Mouse (Mus musculus) cerebellum, adult 11-12 months (tissue): ENCODE results near the gene Higd1c.
A peak's percentile ranks its signal among the peaks of the same experiment; 100 is the strongest.
"Not testable (repeated sequence)": the region's sequence is repeated elsewhere in the genome, so short reads cannot be mapped to it uniquely, and the experiment has no call there.

Experiments
- DNase-seq: peaks from one replicate; pipeline ENCODE4 v3.0.0; 2022

Gene Higd1c

DNA sequence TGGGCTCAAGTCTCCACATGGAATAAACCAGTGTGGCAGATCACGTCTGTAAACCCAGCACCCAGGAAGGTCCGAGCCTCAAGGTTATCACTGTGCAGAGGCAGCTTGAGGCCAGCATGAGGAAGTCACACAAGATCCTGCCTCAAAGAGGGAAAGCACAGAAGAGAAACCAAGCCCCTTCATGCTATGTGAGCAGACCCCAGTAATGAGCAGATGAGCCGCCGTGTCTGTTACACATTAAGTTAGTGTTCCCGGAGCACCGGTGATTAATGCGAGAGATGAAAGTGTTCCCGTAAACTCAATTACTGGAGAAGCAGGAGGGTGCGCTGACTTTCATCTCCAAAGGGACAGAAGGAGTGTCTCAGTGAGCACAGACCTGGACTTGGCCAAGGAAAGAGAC lies 1.6 kb downstream of the Higd1c start:
- not testable (repeated sequence) for DNase-seq

DNA sequence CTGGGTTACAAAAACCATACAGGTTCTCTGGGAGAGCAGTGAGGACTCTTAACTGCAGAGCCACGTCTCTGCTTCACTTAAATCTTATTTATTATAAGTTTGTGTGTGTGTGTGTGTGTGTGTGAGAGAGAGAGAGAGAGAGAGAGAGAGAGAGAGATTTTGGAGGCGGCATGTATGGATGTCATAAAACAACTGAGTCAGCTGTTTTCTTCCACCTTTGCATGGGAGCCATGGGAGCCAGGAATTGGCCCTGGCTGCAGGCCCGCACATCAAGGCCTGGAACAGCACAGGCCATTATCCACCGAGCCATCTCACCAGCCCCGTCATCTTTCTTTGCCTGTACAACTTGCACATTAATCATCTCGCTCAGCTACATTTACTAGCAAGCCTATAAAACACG lies 2.8 kb downstream of the Higd1c start:
- no peak for DNase-seq

DNA sequence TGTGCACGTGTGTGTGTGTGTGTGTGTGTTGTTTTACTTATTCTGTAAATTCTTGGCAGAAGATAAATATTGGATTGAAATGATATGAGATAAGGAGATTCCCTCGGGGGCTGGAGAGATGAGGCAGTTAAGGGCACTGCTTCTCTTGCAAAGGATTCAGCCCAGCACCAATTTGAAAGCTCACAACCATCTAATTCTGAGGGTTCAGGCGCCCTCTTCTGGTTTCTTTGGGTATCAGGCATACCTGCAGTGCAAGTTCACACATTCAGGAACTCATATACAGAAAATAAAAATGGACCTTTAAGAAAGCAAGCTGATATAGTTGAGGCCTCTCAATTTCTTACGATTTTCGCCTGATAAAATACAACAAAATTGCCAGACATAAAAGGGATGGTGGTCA lies 10.7 kb downstream of the Higd1c start:
- peak; percentile 16 for DNase-seq

DNA sequence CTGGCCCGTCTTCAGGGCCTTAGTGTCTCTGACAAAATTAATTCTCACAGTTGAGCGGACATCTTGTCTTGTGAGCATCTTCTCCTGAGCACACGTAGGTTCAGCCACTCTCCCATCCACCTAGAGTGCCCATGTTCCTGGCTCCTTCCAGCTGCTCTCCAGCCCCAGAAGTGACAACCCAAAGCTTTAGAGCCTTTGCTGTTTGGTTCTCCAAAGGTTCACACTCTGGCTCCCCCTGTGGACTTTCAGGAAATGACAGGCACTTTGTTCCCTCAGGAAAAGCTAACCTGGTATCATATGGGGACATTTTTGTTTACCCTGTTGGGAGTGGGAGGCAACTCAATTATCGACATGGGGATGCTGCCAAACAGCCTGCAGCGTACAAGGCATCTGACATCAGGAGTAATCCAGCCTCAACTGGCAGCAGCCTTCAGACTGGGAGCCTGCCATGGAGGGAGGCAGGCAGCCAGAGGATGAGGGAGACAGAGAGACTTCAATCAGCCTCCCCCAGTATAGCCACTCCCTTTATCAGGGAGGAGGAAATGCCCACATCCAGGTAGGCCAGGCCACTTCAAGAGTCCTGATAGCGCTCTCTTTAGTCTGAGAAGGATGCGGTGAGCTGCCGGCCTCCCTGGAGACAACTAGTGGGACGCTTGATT lies 13.6 kb downstream of the Higd1c start:
- DNase-seq: not testable (repeated sequence)

DNA sequence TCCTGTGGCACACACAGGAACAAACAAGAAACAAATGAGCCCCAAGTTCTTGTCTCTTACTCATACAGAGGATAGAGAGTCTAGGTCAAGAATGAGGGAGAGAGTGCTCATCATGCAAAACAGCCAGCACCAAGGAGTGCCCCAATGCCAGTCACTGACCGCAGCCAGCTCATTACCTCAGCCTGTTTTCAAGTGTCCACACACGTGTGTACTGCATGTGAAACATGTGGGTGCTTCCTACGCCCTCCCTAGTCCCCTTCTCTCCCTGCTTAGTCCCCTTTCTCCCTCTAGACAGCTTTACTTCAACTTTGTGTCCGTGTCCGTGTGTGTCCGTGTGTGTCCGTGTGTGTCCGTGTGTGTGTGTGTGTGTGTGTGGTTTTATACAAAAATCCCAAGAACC lies 15.3 kb downstream of the Higd1c start:
- no peak for DNase-seq

DNA sequence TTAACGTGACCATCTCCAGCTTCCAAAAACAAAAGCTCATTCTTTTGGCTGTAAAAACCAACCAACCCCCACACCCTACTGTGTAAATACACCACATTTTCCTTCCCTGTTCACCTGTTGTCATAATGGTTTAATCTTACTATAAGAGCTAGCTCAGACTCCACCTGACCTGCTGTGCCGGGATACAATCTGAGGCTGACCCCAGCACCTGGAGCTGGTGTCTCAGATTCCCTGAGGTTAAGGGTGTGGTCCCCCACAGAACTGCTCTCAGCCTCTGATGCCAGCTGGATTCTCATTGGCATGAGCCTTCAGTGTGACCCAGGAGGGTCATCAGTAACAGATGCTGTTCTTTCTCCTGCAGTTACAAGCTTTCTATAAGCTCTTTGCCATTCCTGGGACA lies 15.8 kb downstream of the Higd1c start:
- DNase-seq: no peak

DNA sequence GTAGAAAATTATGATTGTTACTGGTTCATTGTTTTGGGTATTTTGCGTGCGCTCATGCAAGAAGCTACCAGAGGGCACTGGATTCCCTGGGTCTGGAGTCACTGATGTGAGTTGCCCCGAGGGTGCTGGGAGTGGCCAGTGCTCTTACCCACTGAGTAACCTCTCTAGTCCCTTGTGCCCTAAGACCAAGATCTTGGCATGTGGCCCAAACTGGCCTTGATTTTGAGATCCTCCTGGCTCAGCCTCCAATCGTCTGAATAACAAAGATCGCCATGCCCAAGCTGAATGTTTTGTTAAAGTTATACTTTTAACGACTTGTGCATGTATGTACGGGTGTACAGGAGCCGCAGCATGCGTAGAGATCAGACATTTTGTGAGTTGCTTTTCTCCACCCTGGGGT lies 21.4 kb downstream of the Higd1c start:
- no peak for DNase-seq

DNA sequence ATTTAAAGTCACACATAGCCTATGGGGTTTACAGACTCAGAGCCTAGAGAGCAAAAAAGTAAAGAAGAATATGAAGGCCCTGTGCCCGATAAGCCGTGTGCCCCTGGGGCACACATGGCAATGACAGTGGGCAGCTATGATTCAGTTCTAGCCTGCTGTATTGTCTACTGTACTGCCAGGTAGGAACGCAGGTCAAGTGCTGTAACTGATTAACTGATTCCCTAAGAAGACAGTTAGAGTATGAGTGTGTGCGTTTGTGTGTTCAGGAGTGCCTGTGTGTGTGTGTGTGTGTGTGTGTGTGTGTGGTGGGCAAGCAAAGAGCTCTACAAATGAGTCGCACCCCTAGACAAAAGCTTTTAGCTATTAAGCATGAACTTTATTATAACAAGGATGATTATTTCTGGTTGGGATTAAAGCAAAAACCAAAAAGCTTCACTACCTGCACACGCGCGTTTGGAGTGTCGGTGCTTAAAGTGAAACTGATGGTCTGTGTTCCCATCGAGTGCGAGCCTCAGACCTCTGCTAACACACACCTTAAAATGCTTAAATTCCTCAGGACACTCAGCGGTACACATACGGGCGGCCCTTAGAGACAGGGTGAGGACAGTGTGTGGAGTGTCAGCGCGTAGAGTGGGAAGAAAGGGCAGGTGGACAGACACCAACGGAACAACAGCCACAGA lies 23.3 kb downstream of the Higd1c start:
- DNase-seq: no peak

DNA sequence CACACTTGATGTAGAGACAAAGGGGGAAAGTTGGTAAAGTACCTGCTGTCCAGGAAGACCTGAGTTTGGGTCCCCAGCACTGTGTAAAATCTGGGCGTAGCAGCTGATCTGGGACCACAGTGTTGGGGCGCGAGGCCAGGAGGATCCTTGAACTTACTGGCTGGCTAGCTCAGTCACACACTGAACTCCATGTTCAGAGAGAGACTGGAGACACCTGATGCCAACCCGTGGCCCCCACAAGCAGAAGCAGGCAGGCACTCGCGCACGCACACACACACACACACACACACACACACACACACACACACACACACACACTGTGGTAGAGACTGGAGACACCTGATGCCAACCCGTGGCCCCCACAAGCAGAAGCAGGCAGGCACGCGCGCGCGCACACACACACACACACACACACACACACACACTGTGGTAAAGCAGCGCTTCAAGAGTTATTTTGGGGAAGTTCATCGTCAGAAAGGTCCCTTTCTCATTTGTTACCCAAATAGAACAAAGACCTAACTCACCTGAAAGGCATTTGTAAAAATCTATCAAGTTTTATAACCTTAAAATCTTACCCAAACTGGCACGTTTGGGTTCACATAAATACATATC lies 24.0 kb downstream of the Higd1c start:
- DNase-seq: no peak

DNA sequence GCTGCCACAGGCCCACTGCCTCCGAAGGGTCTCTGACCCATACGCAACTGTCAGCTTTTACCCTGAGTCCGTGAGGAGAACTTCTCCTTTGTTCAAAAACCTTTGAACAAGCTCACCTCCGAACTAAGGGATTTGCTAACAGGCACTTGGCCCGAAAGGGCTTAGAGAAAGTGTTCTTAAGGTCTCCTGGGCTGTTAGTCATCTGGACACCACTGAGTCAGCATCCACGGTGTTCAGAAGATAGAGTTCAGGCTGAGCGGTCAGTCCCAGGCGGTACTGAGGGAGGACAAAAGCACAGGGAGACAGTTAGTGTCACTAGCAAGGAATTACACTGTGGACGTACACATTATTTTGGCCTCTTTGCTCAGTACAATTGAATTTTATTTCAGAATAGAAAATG lies 24.5 kb downstream of the Higd1c start:
- no peak for DNase-seq

DNA sequence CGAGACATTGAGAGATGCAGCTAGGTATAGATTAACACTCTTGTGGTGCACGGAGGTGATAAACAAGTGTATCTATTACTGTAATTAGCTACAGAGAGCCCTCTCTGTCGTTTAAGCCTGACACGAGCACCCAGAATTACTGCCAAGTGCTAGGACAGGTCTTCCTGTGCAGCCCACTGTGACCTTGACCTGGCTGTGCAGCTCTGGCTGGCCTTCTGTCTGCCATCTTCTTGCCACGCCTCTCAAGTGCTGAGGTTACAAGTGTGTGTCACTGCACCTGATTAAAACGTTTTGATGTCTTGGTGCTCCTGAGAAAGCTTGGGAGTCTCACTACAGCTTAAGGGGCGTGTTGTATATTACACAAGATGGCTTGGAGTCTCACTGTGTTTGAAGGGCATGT lies 26.7 kb downstream of the Higd1c start:
- no peak for DNase-seq

DNA sequence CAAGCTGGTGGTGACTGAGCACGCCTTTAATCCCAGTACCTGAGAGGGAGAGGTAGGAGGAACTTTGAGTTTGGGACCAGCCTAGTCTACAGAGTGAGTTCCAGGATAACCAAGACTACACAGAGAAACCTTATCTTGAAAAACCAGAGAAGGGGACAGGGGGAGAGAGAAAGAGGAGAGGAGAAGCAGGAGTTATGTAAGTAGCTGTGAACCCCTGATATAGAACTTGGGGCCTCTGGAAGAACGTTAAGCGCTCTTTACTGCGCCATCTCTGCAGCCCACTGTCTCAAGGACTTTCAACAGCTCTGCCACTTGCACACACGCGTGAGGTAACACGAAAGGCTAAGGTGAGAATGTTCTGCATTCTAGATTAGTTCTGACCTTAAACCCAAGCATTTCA lies 27.3 kb downstream of the Higd1c start:
- DNase-seq: no peak

DNA sequence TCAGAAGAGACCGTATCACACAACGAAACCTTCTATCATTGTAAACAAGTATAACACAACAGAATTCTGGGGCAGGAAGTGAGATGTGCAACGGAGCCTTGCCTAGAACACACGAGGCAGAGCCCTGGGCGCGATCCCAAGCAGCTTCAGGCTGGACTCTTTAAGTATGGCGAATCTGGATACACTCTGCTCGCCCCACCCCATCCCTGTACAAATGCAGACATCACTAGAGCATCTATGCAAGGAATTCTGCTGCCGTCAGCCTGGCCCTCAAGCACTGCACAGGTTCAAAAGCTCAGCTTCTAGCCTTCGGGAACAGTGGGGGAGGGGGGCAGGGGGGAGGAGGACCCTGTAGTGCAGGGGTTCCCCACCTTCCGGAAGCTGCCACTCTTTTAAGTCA lies 28.7 kb downstream of the Higd1c start:
- no peak for DNase-seq

DNA sequence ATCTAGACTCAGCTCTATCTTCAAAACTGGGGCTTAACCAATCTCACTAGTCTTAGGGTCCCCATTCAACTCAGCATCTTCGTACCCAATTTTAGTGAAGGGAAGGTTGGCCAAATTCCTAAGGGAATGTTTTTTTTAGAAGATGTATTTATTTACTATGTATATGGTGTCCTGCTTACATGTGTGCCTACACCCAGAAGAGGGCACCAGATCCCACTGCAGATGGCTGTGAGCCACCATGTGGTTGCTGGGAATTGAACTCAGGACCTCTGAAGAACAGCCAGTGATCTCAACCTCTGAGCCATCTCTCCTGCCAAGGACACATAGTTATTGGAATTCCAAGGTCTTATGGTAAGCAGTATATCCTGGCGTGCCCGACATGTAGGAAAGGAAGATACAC lies 31.2 kb downstream of the Higd1c start:
- DNase-seq: no peak

DNA sequence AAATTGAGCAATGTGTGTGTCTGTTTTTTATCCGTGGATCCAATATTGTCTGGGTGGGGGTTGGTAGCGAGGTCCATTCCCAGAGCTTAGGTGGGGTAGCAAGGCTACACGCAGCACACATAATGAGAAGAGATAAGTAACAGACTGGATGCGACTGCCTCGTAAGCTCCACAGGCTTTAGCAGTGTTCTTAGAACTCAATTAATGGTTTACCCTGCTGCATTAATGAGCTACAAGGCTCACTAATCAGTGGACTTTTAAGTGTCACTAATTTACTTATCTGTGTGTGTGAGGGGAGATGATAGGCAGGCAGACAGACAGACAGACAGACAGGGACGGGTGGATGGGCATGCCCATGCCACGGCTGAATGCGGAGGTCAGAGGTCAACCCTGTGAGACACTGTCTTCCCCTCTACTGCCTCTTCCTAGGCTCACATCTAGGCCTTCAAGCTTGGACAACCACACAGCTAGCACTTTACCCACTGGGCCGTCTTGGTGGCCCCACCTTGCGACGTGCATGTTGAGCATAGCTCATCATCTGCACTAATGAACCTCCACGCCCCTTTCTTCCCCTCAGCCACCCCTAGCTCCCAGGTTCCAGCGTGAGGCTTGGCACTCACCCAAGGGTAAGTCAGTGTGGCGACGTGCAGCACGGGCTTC lies 36.4 kb downstream of the Higd1c start:
- no peak for DNase-seq

DNA sequence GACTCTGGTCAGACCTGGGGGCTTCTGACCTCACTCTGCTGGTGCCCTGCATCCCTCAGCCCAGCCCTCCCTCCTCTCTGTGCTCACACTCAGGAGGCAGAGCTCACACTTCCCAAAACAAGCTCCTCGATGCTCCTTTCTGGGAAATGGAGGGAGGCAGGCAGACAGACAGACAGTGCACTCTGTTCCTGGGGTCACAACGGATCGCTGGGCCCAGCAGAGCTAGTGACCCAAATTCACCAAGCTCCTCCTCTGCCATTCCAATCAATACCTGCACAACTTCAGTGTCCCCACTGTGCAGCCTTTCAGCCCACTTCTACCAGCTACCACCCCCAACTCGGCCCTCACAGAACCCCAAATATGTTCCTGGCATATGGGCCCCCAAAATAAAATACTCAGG lies 37.5 kb downstream of the Higd1c start:
- DNase-seq: no peak

DNA sequence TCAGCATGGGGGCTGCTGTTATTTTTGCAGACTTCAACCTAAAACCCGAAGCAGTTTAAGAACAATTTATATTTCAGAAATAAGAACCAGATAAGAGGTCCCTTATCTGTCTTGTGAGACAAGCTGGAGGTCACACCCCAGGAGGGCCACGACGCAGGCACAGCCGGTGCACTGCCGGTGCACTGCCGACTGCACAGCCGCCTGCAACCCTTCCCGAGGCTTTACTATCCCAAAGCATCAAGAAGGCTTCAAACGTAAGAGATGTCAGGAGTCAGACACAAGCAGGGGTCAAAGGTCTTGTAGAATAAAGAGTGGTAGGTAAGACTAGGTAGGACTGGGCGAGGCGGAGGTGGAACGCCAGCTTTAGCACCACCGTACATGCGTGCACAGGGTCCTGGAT lies 38.0 kb downstream of the Higd1c start:
- no peak for DNase-seq

DNA sequence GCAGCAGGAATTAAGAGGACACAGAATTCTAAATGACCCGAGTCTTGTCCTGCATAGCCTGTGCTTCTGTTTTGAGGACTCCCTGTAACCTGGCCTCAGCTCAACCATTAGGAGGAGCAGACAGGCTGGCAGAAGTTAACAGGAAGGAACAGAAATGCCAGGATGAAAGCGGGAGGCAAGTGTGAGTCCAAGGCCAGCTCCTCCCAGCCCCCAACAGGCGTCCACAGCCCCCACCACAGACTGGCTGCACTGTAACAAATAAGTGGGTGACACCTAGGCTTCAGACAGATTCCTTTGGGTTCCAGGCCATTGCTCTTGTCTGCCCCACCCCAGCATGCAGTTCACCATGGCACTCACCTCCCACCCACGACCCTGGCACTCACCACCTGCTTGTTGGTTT lies 38.5 kb downstream of the Higd1c start:
- DNase-seq: no peak

DNA sequence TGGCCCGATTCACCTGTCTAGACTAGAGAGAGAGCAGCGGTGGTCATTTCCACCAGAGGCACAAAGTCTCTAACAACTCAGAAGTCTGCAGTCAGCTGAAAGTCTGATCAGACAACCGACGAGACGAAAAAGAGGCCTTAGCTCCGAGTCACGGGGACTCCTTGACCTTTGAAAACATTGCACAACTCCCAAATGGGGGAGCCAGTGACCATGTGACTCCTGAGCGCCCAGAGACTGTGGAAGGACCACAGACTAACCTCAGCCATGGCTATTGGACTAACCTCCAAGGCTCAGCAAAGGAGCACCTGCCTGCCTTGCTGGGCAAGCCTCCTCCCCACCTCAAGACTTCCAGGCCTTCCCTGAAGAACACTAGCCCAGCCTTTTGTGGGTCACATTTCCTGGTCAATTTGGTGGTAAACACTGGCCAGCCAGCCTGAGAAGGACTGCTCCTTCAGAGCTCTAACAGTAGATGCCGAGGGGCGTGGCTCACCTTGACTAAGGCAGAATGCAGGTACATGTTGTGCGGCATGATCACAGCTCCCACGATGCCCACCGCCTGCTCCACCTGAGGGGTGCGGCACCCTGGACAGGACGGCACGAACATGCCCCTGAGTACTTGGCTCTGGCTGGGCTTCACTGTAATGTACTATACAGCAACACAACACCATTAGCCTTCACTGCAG lies 39.1 kb downstream of the Higd1c start:
- DNase-seq: no peak

DNA sequence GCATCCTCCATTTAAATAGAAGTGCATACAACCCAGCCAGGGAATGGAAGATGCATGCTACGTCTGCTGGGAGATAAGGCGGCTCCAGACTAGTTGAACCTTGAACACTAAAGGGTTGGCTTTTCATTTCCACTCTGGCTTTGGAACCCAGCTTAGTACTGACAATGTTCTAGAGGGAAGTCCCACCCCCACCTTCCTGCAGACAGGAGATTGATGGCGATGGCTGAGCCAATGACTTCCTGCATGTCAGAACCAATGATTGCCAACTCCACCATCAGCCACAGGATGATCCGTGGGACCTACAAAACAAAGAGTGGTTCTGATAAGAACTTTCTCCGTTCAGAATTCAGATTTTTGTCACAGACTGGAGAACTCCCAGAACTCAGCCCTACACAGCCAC lies 41.7 kb downstream of the Higd1c start:
- DNase-seq: no peak

DNA sequence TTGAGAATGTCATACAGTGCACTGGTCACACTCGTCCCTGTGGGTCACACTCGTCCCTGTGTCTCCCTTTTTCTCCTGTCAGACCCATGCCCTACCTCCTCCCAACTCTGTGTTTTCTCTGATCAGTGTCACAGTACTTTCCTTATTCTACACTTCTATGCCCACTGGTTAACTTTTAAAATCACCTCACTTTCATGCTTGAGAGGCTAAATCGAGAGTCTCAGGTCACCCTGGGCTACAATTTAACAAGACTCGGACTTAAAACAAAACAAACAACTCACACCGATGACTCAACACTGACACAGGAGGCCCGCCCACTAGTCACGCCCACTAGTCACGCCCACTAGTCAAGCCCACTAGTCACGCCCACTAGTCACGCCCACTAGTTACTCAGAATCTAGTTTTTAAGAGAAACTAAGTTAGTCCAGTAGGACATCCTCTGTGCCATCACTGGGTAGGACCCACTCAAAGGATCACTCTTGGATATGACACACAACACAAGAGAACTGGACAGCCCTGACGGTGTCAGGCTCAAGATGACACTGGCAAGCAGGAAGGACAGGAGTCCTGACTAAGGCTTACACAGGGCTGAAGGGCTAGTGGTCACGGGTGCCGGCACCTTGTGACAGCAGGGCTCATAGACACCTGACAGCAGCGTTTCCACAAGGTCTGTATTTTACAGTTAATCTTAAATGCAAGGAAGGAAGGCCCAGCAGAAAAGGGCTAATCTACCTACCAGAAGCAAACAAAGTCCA lies 46.8 kb downstream of the Higd1c start:
- no peak for DNase-seq

DNA sequence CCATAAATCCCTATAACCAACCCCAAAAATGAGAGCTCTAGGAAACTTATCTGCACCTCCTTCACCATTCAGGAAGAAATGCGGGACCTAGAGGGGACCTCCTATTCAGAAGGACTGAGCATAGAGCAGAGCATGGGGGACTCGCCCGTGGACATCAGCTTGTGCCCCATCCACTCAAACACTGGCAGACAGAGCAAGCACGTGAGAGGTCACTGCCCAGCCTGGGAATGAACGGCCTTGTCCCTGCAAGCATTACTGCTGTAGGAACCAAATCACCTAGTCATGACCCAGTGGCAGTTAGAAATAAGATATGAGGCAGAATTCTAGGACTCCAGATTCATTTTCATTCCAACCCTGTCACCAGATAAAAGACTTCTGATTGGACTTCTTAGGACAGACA lies 47.4 kb downstream of the Higd1c start:
- no peak for DNase-seq

DNA sequence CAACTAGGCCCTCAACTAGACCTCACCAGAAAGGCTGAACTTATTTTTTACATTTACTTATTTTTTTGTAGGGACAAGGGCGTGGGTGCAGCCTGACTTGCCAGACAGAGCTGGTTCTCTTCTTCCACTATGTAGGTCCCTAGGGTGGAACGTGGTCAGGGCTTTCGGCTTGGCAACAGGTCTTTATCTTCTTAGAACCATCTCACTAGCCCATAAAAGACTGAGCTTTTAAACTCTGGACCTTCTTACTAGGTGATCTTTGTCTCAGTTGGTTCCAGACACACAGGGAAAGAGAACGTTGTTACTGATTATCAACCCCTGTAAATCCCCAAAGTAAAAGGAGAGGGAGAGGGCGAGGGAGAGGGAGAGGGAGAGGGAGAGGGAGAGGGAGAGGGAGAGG lies 49.0 kb downstream of the Higd1c start:
- DNase-seq: no peak
